Mouse (Mus musculus) B cell, adult 2 months (primary cell): Measurements from ENCODE around the gene Stx17.

Source experiments
- DNase-seq, 2 experiments: peaks; one replicate each; pipeline ENCODE4 v3.0.0; 2022

Gene Stx17

GRCm38 (mm10) chr4:48175666-48176065, 51.0 kb downstream of the Stx17 start:
- no peak for DNase-seq

- no peak for DNase-seq
These were observed 56.2 kb downstream of the Stx17 start for GRCm38 (mm10) chr4:48180922-48181321.

- DNase-seq, result no peak
These were observed 56.7 kb downstream of the Stx17 start for GRCm38 (mm10) chr4:48181366-48181765.

- no peak for DNase-seq
These were observed 57.5 kb downstream of the Stx17 start for GRCm38 (mm10) chr4:48182115-48182806.

GRCm38 (mm10) chr4:48197925-48198324, 73.2 kb downstream of the Stx17 start:
- peak; percentile 16 to 21 for DNase-seq

- no peak for DNase-seq
These were observed 73.7 kb downstream of the Stx17 start for GRCm38 (mm10) chr4:48198447-48198846.

- DNase-seq, result no peak
These were observed 78.8 kb downstream of the Stx17 start for GRCm38 (mm10) chr4:48203564-48203963.

- peak; percentile 65 to 68 for DNase-seq
These were observed 100.5 kb downstream of the Stx17 start for GRCm38 (mm10) chr4:48225173-48225572.

GRCm38 (mm10) chr4:48225604-48226003, 100.9 kb downstream of the Stx17 start:
- DNase-seq, result no peak

GRCm38 (mm10) chr4:48226800-48227199, 102.1 kb downstream of the Stx17 start:
- DNase-seq, result no peak
